Mouse (Mus musculus): ENCODE results near the gene Cdk17. TPM values are rescaled to one million over a fixed set of nuclear protein-coding genes. Genes with fewer than 3 reads are reported as not detected.
"Not testable (repeated sequence)": the region's sequence is repeated elsewhere in the genome, so short reads cannot be mapped to it uniquely, and the experiment has no call there.

Cdk17 gene
- polyA plus RNA-seq, 1 experiment, result 9.5 TPM

DNA sequence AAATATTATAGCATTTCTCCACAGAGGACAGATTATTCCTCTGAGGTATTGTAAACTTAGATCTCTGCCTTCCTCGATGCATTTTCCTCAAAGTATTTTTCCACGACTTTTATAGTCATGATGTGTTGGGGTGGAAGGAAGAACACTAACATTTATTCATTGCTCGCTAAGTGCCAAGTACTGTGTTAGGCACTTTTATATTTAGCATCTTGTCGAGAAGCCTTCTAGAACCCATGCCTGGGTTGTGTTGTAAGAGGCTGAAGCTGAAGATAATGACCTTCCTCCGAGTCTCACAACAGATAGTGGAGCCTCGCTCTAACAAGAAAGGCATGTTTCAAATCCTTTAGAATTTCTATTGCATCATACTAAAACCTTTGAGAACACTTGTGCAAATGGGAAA lies 8.9 kb upstream of the Cdk17 start:
- H3K36me3 ChIP-seq (ENCODE audit: control insufficient read depth, insufficient read depth, low read length), result no peaks in the 10 kb centered on the region
- WGBS, result 63% methylated on average over 6 of the region's 6 CpGs
- no peak overlapping the region for H3K4me3 ChIP-seq (ENCODE audit: insufficient read depth, low read depth, low read length)
- no peak for TF ChIP-seq CTCF (conservative IDR thresholded peaks at IDR 0.05; ENCODE audit: insufficient read depth, insufficient read length, low read depth, low read length)
- no peak for TF ChIP-seq POLR2A (IDR thresholded peaks at IDR 0.05; ENCODE audit: low read depth, low read length)
- no peak for DNase-seq
- H3K27me3 ChIP-seq (replicated peaks; ENCODE audit: control insufficient read depth, insufficient read depth, low read length), result no peaks in the 10 kb centered on the region; the same call in 1 of the 2 replicates
- H3K27ac ChIP-seq (ENCODE audit: insufficient read depth, low read depth, low read length), result no peak overlapping the region
- no peaks in the 10 kb centered on the region for H3K4me1 ChIP-seq (ENCODE audit: control insufficient read depth, insufficient read depth, low read length)

- Histone ChIP-seq H3K4me1 (ENCODE audit: control insufficient read depth, insufficient read depth, low read length) (no peaks in the 10 kb centered on the region), H3K4me3 (ENCODE audit: insufficient read depth, low read depth, low read length) (no peak overlapping the region), H3K27ac (ENCODE audit: insufficient read depth, low read depth, low read length) (no peak overlapping the region), H3K36me3 (ENCODE audit: control insufficient read depth, insufficient read depth, low read length) (no peaks in the 10 kb centered on the region), H3K27me3 (replicated peaks; ENCODE audit: control insufficient read depth, insufficient read depth, low read length) (no peaks in the 10 kb centered on the region; the same call in 1 of the 2 replicates)
- TF ChIP-seq CTCF (conservative IDR thresholded peaks at IDR 0.05; ENCODE audit: insufficient read depth, insufficient read length, low read depth, low read length) (no peak), POLR2A (IDR thresholded peaks at IDR 0.05; ENCODE audit: low read depth, low read length) (no peak)
- WGBS, result 90% methylated on average over 5 of the region's 5 CpGs
- DNase-seq, result no peak
These were observed 8.0 kb upstream of the Cdk17 start for GRCm38 (mm10) chr10:93152698-93153097.

DNA sequence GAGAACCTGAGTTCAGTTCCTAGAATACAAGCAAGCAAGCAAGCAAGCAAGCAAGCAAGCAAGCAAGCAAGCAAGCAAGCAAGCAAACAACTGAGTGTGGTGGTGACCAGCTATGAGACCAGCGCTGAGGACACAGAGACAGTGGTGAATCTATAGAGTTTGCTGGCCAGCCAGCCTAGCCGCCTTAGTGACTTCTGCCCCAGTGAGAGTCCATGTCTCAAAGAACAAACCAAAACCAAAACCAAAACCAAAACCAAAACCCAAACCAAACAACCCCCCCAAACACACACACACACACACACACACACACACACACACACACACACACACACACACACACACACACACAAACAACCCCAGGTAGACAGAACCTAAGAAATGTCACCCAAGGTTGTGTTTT lies 7.3 kb upstream of the Cdk17 start:
- not testable (repeated sequence) for H3K4me1 ChIP-seq (ENCODE audit: control insufficient read depth, insufficient read depth, low read length); H3K36me3 ChIP-seq (ENCODE audit: control insufficient read depth, insufficient read depth, low read length); H3K27ac ChIP-seq (ENCODE audit: insufficient read depth, low read depth, low read length); H3K27me3 ChIP-seq (replicated peaks; ENCODE audit: control insufficient read depth, insufficient read depth, low read length); H3K4me3 ChIP-seq (ENCODE audit: insufficient read depth, low read depth, low read length); DNase-seq
- 92% methylated on average over 2 of the region's 2 CpGs for WGBS

GRCm38 (mm10) chr10:93159651-93160496 lies 801 bp upstream of the Cdk17 start:
- Histone ChIP-seq H3K27me3 (replicated peaks; ENCODE audit: control insufficient read depth, insufficient read depth, low read length) (no peaks in the 10 kb centered on the region), H3K27ac (ENCODE audit: insufficient read depth, low read depth, low read length) (peak overlapping the region; percentile 6; the same call in 1 of the 2 replicates), H3K4me1 (ENCODE audit: control insufficient read depth, insufficient read depth, low read length) (peaks cover 12% of the 10 kb centered on the region; the same call in 1 of the 2 replicates), H3K4me3 (ENCODE audit: insufficient read depth, low read depth, low read length) (peak overlapping the region; percentile 44), H3K36me3 (ENCODE audit: control insufficient read depth, insufficient read depth, low read length) (no peaks in the 10 kb centered on the region)
- TF ChIP-seq POLR2A (IDR thresholded peaks at IDR 0.05; ENCODE audit: low read depth, low read length) (peak; percentile 77), CTCF (conservative IDR thresholded peaks at IDR 0.05; ENCODE audit: insufficient read depth, insufficient read length, low read depth, low read length) (no peak)
- WGBS, result 20% methylated on average over 17 of the region's 17 CpGs
- no peak for DNase-seq

DNA sequence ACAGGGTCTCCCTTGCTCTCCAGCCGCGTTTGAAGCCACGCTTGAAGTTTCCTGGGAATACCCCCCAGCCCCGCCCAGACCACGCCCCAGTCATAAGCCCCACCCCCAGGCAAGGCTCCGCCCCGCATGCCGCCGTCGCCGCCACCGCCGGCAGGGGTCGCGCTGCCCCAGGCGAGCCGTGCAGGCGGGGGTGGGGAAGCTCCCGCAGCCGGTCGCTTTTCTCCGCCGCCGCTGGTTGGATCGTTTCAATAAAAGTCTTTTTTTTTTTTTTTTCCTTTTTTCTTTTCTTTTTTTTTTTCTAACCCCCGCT lies 223 bp upstream of the Cdk17 start:
- under 1% methylated on average over 22 of the region's 26 CpGs for WGBS
- peak overlapping the region; percentile 78 for H3K4me3 ChIP-seq (ENCODE audit: insufficient read depth, low read depth, low read length)
- TF ChIP-seq POLR2A (IDR thresholded peaks at IDR 0.05; ENCODE audit: low read depth, low read length), result no peak
- peak; percentile 61 for TF ChIP-seq CTCF (conservative IDR thresholded peaks at IDR 0.05; ENCODE audit: insufficient read depth, insufficient read length, low read depth, low read length)
- DNase-seq, result peak; percentile 89
- no peaks in the 10 kb centered on the region for H3K36me3 ChIP-seq (ENCODE audit: control insufficient read depth, insufficient read depth, low read length)
- H3K4me1 ChIP-seq (ENCODE audit: control insufficient read depth, insufficient read depth, low read length), result peaks cover 12% of the 10 kb centered on the region; the same call in 1 of the 2 replicates
- no peaks in the 10 kb centered on the region for H3K27me3 ChIP-seq (replicated peaks; ENCODE audit: control insufficient read depth, insufficient read depth, low read length)
- peak overlapping the region; percentile 81 for H3K27ac ChIP-seq (ENCODE audit: insufficient read depth, low read depth, low read length)

- Histone ChIP-seq H3K27me3 (replicated peaks; ENCODE audit: control insufficient read depth, insufficient read depth, low read length) (no peaks in the 10 kb centered on the region), H3K27ac (ENCODE audit: insufficient read depth, low read depth, low read length) (peak overlapping the region; percentile 98), H3K4me3 (ENCODE audit: insufficient read depth, low read depth, low read length) (peak overlapping the region; percentile 78), H3K36me3 (ENCODE audit: control insufficient read depth, insufficient read depth, low read length) (no peaks in the 10 kb centered on the region), H3K4me1 (ENCODE audit: control insufficient read depth, insufficient read depth, low read length) (peaks cover 17% of the 10 kb centered on the region; the same call in 1 of the 2 replicates)
- 2% methylated on average over 33 of the region's 33 CpGs for WGBS
- TF ChIP-seq CTCF (conservative IDR thresholded peaks at IDR 0.05; ENCODE audit: insufficient read depth, insufficient read length, low read depth, low read length) (no peak), POLR2A (IDR thresholded peaks at IDR 0.05; ENCODE audit: low read depth, low read length) (no peak)
- DNase-seq, result peak; percentile 59
These were observed 1.0 kb downstream of the Cdk17 start for GRCm38 (mm10) chr10:93161511-93162275.

All from kidney, adult 2 months (tissue).